Mouse (Mus musculus): ENCODE data around the gene Wdr76. TPM values are rescaled to one million over a fixed set of nuclear protein-coding genes. Genes with fewer than 3 reads are reported as not detected.

Gene Wdr76
- polyA plus RNA-seq, 1 experiment from 2014 or later = 10.0 TPM

DNA sequence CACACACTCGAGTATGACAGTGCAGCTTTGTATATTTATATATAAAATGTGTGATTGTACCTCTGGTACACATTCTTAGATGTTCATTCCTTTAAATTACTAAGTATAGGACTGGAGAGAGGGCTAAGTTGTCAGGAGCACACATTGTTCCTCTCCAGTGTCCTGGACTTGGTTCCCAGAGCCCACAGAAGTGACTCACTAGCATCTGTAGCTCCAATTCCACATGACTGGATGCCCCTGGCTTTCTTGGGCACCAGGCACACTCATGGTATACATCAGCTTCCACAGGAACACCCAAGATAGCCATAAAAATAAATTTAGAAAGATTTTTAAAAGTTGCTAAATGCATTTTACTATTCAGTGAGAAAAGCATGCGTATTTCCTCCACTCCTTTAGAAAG lies 18.5 kb downstream of the Wdr76 start:
- H3K27me3 ChIP-seq (ENCODE audit: control insufficient read depth, insufficient read depth, low read length) = no peaks in the 10 kb centered on the region
- no peaks in the 10 kb centered on the region for H3K4me1 ChIP-seq (ENCODE audit: control insufficient read depth, insufficient read depth, low read length)
- H3K4me3 ChIP-seq (ENCODE audit: low read depth, low read length) = no peak overlapping the region
- H3K4me2 ChIP-seq (ENCODE audit: low read depth, severe bottlenecking) = no peak overlapping the region
- ATAC-seq (ENCODE audit: insufficient number of reproducible peaks, low FRiP score, low TSS enrichment, low read depth) (no peak), DNase-seq (ENCODE audit: low spot score) (no peak)
- no peaks in the 10 kb centered on the region for H3K9me3 ChIP-seq (ENCODE audit: control insufficient read depth, low read length)
- 86% methylated on average over 2 of the region's 2 CpGs for WGBS
- no peak overlapping the region for H3K9ac ChIP-seq (ENCODE audit: low read length)
- H3K36me3 ChIP-seq (ENCODE audit: control insufficient read depth, insufficient read depth, low read length) = peaks cover 3% of the 10 kb centered on the region; the same call in 1 of the 2 replicates
- H3K27ac ChIP-seq (replicated peaks; ENCODE audit: low read depth, low read length) = no peak overlapping the region

DNA sequence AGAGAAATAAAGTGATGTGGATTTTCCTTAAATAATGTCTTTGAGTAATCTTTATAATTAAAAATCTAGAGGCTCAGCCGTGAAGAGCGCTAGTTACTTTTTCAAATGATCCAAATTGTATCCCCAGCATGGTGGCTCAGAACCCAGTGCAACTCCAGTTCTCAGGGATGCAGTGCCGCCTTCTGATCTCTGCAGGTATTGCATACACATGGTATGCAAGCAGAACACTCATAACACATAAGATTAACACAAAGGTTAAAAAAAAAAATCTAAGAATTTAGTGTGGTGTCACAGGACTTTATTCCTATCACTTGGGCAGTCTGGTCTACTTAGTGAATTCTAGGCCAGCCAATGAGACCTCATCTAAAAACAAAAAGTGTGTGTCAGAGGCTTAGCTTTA lies 38.3 kb downstream of the Wdr76 start:
- no peak overlapping the region for H3K4me3 ChIP-seq (ENCODE audit: low read depth, low read length)
- H3K9ac ChIP-seq (ENCODE audit: low read length) = no peak overlapping the region
- no peak overlapping the region for H3K27ac ChIP-seq (replicated peaks; ENCODE audit: low read depth, low read length)
- no peaks in the 10 kb centered on the region for H3K27me3 ChIP-seq (ENCODE audit: control insufficient read depth, insufficient read depth, low read length)
- peaks cover 14% of the 10 kb centered on the region for H3K36me3 ChIP-seq (ENCODE audit: control insufficient read depth, insufficient read depth, low read length)
- ATAC-seq (ENCODE audit: insufficient number of reproducible peaks, low FRiP score, low TSS enrichment, low read depth) = no peak
- H3K4me1 ChIP-seq (ENCODE audit: control insufficient read depth, insufficient read depth, low read length) = no peaks in the 10 kb centered on the region
- no peak for DNase-seq (ENCODE audit: low spot score)
- 88% methylated on average over 3 of the region's 3 CpGs for WGBS
- H3K4me2 ChIP-seq (ENCODE audit: low read depth, severe bottlenecking) = no peak overlapping the region
- H3K9me3 ChIP-seq (ENCODE audit: control insufficient read depth, low read length) = no peaks in the 10 kb centered on the region

DNA sequence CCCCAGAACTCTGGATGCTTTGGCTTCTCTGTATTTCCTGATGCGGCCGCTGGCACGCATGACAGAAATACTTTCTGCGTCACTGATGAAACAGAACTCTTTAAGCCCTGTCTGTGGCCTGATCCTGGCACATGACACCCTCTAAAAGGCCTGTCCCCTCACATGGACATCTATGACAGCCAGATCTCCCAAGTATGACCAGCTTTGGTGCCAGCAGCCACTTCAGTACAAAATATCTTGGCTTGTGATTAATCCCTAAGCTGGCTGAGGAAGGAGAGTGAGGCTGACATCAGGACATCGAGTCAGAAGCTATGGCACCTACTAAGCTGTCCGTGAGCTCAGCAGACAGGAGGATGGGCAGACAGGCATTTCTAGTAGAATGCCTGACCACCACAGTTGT lies 43.1 kb downstream of the Wdr76 start:
- Histone ChIP-seq H3K36me3 (ENCODE audit: control insufficient read depth, insufficient read depth, low read length) (peaks cover 2% of the 10 kb centered on the region; the same call in 1 of the 2 replicates), H3K9ac (ENCODE audit: low read length) (no peak overlapping the region), H3K4me2 (ENCODE audit: low read depth, severe bottlenecking) (no peak overlapping the region), H3K27ac (replicated peaks; ENCODE audit: low read depth, low read length) (no peak overlapping the region), H3K27me3 (ENCODE audit: control insufficient read depth, insufficient read depth, low read length) (no peaks in the 10 kb centered on the region), H3K4me1 (ENCODE audit: control insufficient read depth, insufficient read depth, low read length) (no peaks in the 10 kb centered on the region), H3K4me3 (ENCODE audit: low read depth, low read length) (no peak overlapping the region), H3K9me3 (ENCODE audit: control insufficient read depth, low read length) (no peaks in the 10 kb centered on the region)
- no peak for ATAC-seq (ENCODE audit: insufficient number of reproducible peaks, low FRiP score, low TSS enrichment, low read depth)
- DNase-seq (ENCODE audit: low spot score) = no peak
- 91% methylated on average over 6 of the region's 6 CpGs for WGBS

DNA sequence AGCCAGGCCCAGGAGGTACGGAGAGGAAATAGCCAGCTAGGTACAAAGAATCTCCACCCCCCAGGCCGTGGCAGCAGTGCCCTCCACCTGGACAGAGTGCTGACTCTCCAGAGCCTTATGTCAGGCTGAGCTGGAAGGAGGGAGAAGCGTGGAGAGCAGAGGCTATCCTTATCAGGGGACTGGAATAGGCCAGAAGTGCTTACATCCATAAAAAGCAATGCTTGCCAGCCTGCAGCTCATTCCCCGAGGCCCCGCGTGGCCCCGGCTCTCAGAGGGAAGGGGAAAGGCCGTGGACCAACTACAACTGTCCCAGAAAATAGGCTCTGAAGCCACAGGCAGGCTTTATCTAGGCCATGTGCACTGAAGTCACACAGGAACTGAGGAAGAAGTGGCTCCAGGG lies 44.7 kb downstream of the Wdr76 start:
- Histone ChIP-seq H3K27ac (replicated peaks; ENCODE audit: low read depth, low read length) (no peak overlapping the region), H3K4me1 (ENCODE audit: control insufficient read depth, insufficient read depth, low read length) (no peaks in the 10 kb centered on the region)
- WGBS = 79% methylated on average over 8 of the region's 8 CpGs

DNA sequence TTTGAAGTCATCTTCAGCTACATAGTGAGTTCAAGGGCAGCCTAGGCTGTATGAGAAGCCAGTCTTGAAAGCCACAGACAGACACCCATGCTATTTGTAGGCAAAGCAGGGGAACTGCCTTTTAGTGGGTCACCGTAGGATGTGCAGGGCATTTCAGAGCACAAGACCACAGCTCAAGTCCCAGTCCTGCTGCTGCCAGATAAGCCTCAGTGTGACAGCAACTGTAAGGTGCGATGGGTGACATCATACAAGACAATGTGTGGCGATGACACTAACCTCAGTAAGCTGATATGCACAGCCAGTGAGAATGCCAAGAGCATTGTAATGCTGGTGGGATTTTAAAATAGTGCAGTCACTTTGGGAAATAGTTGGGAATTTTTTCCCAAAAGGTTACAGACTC lies 56.6 kb downstream of the Wdr76 start:
- Histone ChIP-seq H3K9me3 (ENCODE audit: control insufficient read depth, low read length) (no peaks in the 10 kb centered on the region), H3K27me3 (ENCODE audit: control insufficient read depth, insufficient read depth, low read length) (no peaks in the 10 kb centered on the region), H3K4me3 (ENCODE audit: low read depth, low read length) (no peak overlapping the region), H3K9ac (ENCODE audit: low read length) (no peak overlapping the region), H3K4me2 (ENCODE audit: low read depth, severe bottlenecking) (no peak overlapping the region), H3K4me1 (ENCODE audit: control insufficient read depth, insufficient read depth, low read length) (0 out of 2 replicates have a peak, but pooled peaks cover 2% of the 10 kb centered on the region), H3K27ac (replicated peaks; ENCODE audit: low read depth, low read length) (no peak overlapping the region), H3K36me3 (ENCODE audit: control insufficient read depth, insufficient read depth, low read length) (no peaks in the 10 kb centered on the region)
- ATAC-seq (ENCODE audit: insufficient number of reproducible peaks, low FRiP score, low TSS enrichment, low read depth) = no peak
- WGBS = 90% methylated on average over 3 of the region's 3 CpGs
- DNase-seq (ENCODE audit: low spot score) = no peak

More for the DNA sequence above, 44.7 kb downstream of the Wdr76 start:
- no peaks in the 10 kb centered on the region for H3K36me3 ChIP-seq (ENCODE audit: control insufficient read depth, insufficient read depth, low read length)
- no peaks in the 10 kb centered on the region for H3K27me3 ChIP-seq (ENCODE audit: control insufficient read depth, insufficient read depth, low read length)
- H3K9ac ChIP-seq (ENCODE audit: low read length) = no peak overlapping the region
- no peak overlapping the region for H3K4me2 ChIP-seq (ENCODE audit: low read depth, severe bottlenecking)
- H3K4me3 ChIP-seq (ENCODE audit: low read depth, low read length) = no peak overlapping the region
- no peaks in the 10 kb centered on the region for H3K9me3 ChIP-seq (ENCODE audit: control insufficient read depth, low read length)
- ATAC-seq (ENCODE audit: insufficient number of reproducible peaks, low FRiP score, low TSS enrichment, low read depth) = no peak
- no peak for DNase-seq (ENCODE audit: low spot score)

DNA sequence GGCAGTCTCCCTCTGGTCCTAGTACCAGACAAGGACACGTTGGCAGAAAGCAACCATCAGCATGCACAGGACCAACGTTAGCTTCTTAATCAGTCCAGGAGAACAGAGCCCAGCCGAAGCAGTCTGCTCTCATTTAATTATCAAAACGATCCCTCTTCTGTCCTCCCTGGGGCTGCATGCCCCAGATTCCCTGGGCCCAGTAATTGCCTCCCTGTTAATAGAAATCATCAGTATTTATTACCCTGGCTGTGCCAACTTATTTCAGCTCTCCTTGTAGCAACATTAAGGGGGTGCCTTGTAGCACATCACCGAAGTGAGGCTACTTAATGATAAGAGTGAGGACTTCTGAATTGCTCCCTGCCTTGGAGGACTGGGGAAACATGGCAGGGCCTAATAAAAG lies 59.4 kb downstream of the Wdr76 start:
- ATAC-seq (ENCODE audit: insufficient number of reproducible peaks, low FRiP score, low TSS enrichment, low read depth) = no peak
- Histone ChIP-seq H3K27me3 (ENCODE audit: control insufficient read depth, insufficient read depth, low read length) (no peaks in the 10 kb centered on the region), H3K27ac (replicated peaks; ENCODE audit: low read depth, low read length) (no peak overlapping the region), H3K4me1 (ENCODE audit: control insufficient read depth, insufficient read depth, low read length) (0 out of 2 replicates have a peak, but pooled peaks cover 2% of the 10 kb centered on the region), H3K4me3 (ENCODE audit: low read depth, low read length) (no peak overlapping the region), H3K4me2 (ENCODE audit: low read depth, severe bottlenecking) (no peak overlapping the region), H3K9ac (ENCODE audit: low read length) (no peak overlapping the region), H3K36me3 (ENCODE audit: control insufficient read depth, insufficient read depth, low read length) (no peaks in the 10 kb centered on the region), H3K9me3 (ENCODE audit: control insufficient read depth, low read length) (no peaks in the 10 kb centered on the region)
- no peak for DNase-seq (ENCODE audit: low spot score)
- 43% methylated on average over 5 of the region's 5 CpGs for WGBS

DNA sequence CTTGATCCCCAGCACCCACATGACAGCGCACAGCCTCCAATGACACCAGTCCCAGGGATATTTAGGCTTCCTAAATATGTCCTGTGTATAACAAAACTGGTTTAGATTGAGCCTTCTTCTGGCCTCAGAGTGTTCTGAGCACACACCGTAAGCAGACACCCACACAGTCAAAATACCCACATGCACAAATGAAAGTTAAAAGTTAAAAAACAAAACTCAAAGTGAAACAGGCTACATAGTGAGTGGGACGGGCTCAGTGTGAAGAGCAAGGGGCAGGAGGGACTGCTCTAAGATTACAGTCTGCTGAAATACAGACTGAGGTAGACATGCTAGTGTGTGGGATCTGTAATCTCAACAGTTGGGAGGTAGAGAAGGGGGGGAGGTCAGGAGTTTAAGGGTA lies 63.5 kb downstream of the Wdr76 start:
- DNase-seq (ENCODE audit: low spot score) (no peak), ATAC-seq (ENCODE audit: insufficient number of reproducible peaks, low FRiP score, low TSS enrichment, low read depth) (no peak)
- H3K9me3 ChIP-seq (ENCODE audit: control insufficient read depth, low read length) = no peaks in the 10 kb centered on the region
- no peak overlapping the region for H3K4me3 ChIP-seq (ENCODE audit: low read depth, low read length)
- H3K27ac ChIP-seq (replicated peaks; ENCODE audit: low read depth, low read length) = no peak overlapping the region
- H3K4me2 ChIP-seq (ENCODE audit: low read depth, severe bottlenecking) = no peak overlapping the region
- no peaks in the 10 kb centered on the region for H3K27me3 ChIP-seq (ENCODE audit: control insufficient read depth, insufficient read depth, low read length)
- H3K9ac ChIP-seq (ENCODE audit: low read length) = no peak overlapping the region
- H3K4me1 ChIP-seq (ENCODE audit: control insufficient read depth, insufficient read depth, low read length) = 0 out of 2 replicates have a peak, but pooled peaks cover 2% of the 10 kb centered on the region
- 84% methylated on average over 3 of the region's 3 CpGs for WGBS
- H3K36me3 ChIP-seq (ENCODE audit: control insufficient read depth, insufficient read depth, low read length) = no peaks in the 10 kb centered on the region

DNA sequence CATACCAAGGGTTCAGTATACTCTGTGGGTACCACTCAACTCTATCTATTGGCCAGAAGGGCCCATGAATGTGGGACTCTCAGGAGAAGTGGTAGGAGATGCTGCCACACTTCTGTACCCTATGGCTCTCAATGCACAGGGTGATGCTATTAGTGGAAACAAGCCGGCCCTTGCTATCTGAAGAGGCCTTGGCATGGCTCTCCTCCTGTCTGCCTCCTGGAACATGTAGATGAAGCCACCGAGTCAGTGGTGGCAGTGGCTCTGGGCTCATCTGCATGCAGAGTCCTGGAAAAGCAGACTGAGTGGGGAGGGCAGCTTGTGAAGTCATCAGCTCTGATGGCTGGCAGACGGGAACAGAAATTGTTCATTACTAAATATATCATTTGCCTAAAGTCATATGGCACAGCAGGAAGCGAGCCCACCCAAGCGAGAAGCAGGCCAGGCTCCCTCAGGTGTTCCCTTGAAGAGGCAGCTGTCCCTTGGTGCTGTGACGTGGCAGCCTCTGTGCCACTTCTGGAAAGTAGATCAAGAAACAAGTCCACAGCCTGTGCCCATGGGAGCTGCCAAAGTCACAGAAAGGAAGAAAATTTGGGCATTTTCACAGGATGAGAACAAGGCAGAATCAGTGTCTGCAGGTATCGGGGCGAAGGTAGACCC lies 64.6 kb downstream of the Wdr76 start:
- no peak overlapping the region for H3K27ac ChIP-seq (replicated peaks; ENCODE audit: low read depth, low read length)
- DNase-seq (ENCODE audit: low spot score) (no peak), ATAC-seq (ENCODE audit: insufficient number of reproducible peaks, low FRiP score, low TSS enrichment, low read depth) (no peak)
- H3K27me3 ChIP-seq (ENCODE audit: control insufficient read depth, insufficient read depth, low read length) = no peaks in the 10 kb centered on the region
- H3K4me1 ChIP-seq (ENCODE audit: control insufficient read depth, insufficient read depth, low read length) = 0 out of 2 replicates have a peak, but pooled peaks cover under 1% of the 10 kb centered on the region
- H3K9ac ChIP-seq (ENCODE audit: low read length) = no peak overlapping the region
- H3K4me3 ChIP-seq (ENCODE audit: low read depth, low read length) = no peak overlapping the region
- H3K4me2 ChIP-seq (ENCODE audit: low read depth, severe bottlenecking) = no peak overlapping the region
- no peaks in the 10 kb centered on the region for H3K9me3 ChIP-seq (ENCODE audit: control insufficient read depth, low read length)
- WGBS = 66% methylated on average over 8 of the region's 8 CpGs
- no peaks in the 10 kb centered on the region for H3K36me3 ChIP-seq (ENCODE audit: control insufficient read depth, insufficient read depth, low read length)

DNA sequence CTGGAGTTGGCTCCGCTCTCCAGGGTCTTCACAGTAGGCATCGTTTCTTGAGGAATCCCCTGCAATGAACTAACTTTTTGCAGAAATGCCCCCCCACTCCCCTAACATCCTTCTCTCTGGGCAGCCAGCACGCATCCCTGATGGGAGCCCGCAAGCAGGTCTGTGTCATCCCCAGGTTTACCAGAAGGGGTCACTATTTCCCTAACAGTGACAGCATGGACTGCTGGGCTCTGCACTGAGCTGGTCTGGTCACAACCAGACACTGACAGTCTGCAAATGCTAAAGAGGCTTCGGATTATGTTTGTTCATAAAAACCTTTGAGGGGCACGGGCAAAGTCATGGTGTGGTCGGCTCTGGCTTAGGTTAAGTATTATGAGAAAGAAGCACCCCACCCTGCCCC lies 65.3 kb downstream of the Wdr76 start:
- WGBS = 16% methylated on average over 7 of the region's 7 CpGs
- DNase-seq (ENCODE audit: low spot score) = peak; percentile 89
- no peak overlapping the region for H3K4me3 ChIP-seq (ENCODE audit: low read depth, low read length)
- H3K4me1 ChIP-seq (ENCODE audit: control insufficient read depth, insufficient read depth, low read length) = no peaks in the 10 kb centered on the region
- no peak overlapping the region for H3K9ac ChIP-seq (ENCODE audit: low read length)
- H3K4me2 ChIP-seq (ENCODE audit: low read depth, severe bottlenecking) = no peak overlapping the region
- no peaks in the 10 kb centered on the region for H3K27me3 ChIP-seq (ENCODE audit: control insufficient read depth, insufficient read depth, low read length)
- no peaks in the 10 kb centered on the region for H3K9me3 ChIP-seq (ENCODE audit: control insufficient read depth, low read length)
- ATAC-seq (ENCODE audit: insufficient number of reproducible peaks, low FRiP score, low TSS enrichment, low read depth) = peak; percentile 69
- no peaks in the 10 kb centered on the region for H3K36me3 ChIP-seq (ENCODE audit: control insufficient read depth, insufficient read depth, low read length)
- H3K27ac ChIP-seq (replicated peaks; ENCODE audit: low read depth, low read length) = no peak overlapping the region
